Mouse (Mus musculus): ENCODE measurements around the gene Tgfbr3. TPM values are rescaled to one million over a fixed set of nuclear protein-coding genes. Genes with fewer than 3 reads are reported as not detected.

The Tgfbr3 gene
- polyA plus RNA-seq, 1 experiment: 0.71 TPM

- peak overlapping the region; percentile 10 for H3K4me3 ChIP-seq
- peak overlapping the region; percentile 91 for H3K4me2 ChIP-seq (ENCODE audit: low read depth)
- H3ac ChIP-seq (ENCODE audit: control insufficient read depth, insufficient read length): no peak overlapping the region
- H3K27me3 ChIP-seq (ENCODE audit: control insufficient read depth, insufficient read depth, insufficient read length): peaks cover 5% of the 10 kb centered on the region
- TF ChIP-seq MYOD1 (IDR thresholded peaks at IDR 0.05; ENCODE audit: control insufficient read depth in 1 of 3, insufficient read length in 2 of 3, low read depth in 2 of 3) (no peak), USF1 (IDR thresholded peaks at IDR 0.05; ENCODE audit: low read depth) (no peak), SRF (IDR thresholded peaks at IDR 0.05; ENCODE audit: control insufficient read depth, insufficient read length, low read depth) (no peak), CEBPB (IDR thresholded peaks at IDR 0.05; ENCODE audit: insufficient read depth, poor library complexity, severe bottlenecking) (no peak), POLR2A (IDR thresholded peaks at IDR 0.05; ENCODE audit: insufficient read length, low read depth) (no peak)
- no peaks in the 10 kb centered on the region for H3K36me3 ChIP-seq (ENCODE audit: control insufficient read depth, insufficient read depth)
- H3K79me2 ChIP-seq (ENCODE audit: control insufficient read depth, insufficient read depth): no peaks in the 10 kb centered on the region
These were observed 122.6 kb downstream of the Tgfbr3 start for GRCm38 (mm10) chr5:107166659-107167370.

DNA sequence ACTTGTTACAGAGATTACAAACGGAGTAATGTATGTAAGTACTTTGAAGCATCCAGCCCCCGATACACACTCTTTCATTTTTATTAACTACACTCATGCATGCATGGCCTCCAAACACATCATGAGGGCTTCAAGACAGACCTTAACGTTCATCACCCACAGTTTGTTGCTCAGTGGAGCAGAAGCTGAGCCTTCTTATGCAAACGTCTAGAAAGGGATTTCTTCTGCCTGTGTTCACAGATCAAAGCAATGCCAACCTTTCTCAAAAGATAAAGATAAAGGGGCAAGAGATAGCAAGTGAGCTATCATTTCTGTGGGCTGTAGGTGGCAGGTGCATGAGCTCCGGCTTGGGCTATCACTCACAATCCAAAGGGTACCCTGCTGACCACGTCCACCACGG is 123.7 kb downstream of the Tgfbr3 start:
- no peaks in the 10 kb centered on the region for H3K79me2 ChIP-seq (ENCODE audit: control insufficient read depth, insufficient read depth)
- no peak overlapping the region for H3K4me3 ChIP-seq
- H3ac ChIP-seq (ENCODE audit: control insufficient read depth, insufficient read length): no peak overlapping the region
- no peak for TF ChIP-seq MYOG (IDR thresholded peaks at IDR 0.05; ENCODE audit: control insufficient read depth in 1 of 3, insufficient read depth in 1 of 3, insufficient read length in 2 of 3, low read depth in 2 of 3)
- TF ChIP-seq MAX (IDR thresholded peaks at IDR 0.05; ENCODE audit: low read depth): no peak
- TF ChIP-seq E2F4 (IDR thresholded peaks at IDR 0.05; ENCODE audit: insufficient read depth): no peak
- no peak for TF ChIP-seq POLR2AphosphoS2 (IDR thresholded peaks at IDR 0.05; ENCODE audit: insufficient read length, low read depth)
- no peak for TF ChIP-seq REST (IDR thresholded peaks at IDR 0.05; ENCODE audit: insufficient read depth, insufficient read length)
- TF ChIP-seq CEBPB (IDR thresholded peaks at IDR 0.05; ENCODE audit: insufficient read depth, poor library complexity, severe bottlenecking): no peak
- no peak for TF ChIP-seq TCF12 (IDR thresholded peaks at IDR 0.05; ENCODE audit: insufficient read depth, poor library complexity, severe bottlenecking)
- TF ChIP-seq USF1 (IDR thresholded peaks at IDR 0.05; ENCODE audit: low read depth): no peak
- no peak for TF ChIP-seq POLR2A (IDR thresholded peaks at IDR 0.05; ENCODE audit: insufficient read length, low read depth)
- no peak for TF ChIP-seq MYOD1 (IDR thresholded peaks at IDR 0.05; ENCODE audit: control insufficient read depth in 1 of 3, insufficient read length in 2 of 3, low read depth in 2 of 3)
- TF ChIP-seq SRF (IDR thresholded peaks at IDR 0.05; ENCODE audit: control insufficient read depth, insufficient read length, low read depth): no peak
- TF ChIP-seq TCF3 (IDR thresholded peaks at IDR 0.05; ENCODE audit: insufficient read length, low read depth): no peak
- no peak overlapping the region for H3K4me2 ChIP-seq (ENCODE audit: low read depth)
- peaks cover 5% of the 10 kb centered on the region for H3K27me3 ChIP-seq (ENCODE audit: control insufficient read depth, insufficient read depth, insufficient read length)
- H3K36me3 ChIP-seq (ENCODE audit: control insufficient read depth, insufficient read depth): no peaks in the 10 kb centered on the region

GRCm38 (mm10) chr5:107165271-107165670 is 124.2 kb downstream of the Tgfbr3 start:
- Histone ChIP-seq H3K4me3 (no peak overlapping the region), H3ac (ENCODE audit: control insufficient read depth, insufficient read length) (no peak overlapping the region), H3K36me3 (ENCODE audit: control insufficient read depth, insufficient read depth) (no peaks in the 10 kb centered on the region), H3K27me3 (ENCODE audit: control insufficient read depth, insufficient read depth, insufficient read length) (peaks cover 5% of the 10 kb centered on the region), H3K79me2 (ENCODE audit: control insufficient read depth, insufficient read depth) (no peaks in the 10 kb centered on the region), H3K4me2 (ENCODE audit: low read depth) (no peak overlapping the region)
- TF ChIP-seq USF1 (IDR thresholded peaks at IDR 0.05; ENCODE audit: low read depth): no peak
- no peak for TF ChIP-seq MYOD1 (IDR thresholded peaks at IDR 0.05; ENCODE audit: control insufficient read depth in 1 of 3, insufficient read length in 2 of 3, low read depth in 2 of 3)
- TF ChIP-seq POLR2A (IDR thresholded peaks at IDR 0.05; ENCODE audit: insufficient read length, low read depth): no peak
- TF ChIP-seq MAX (IDR thresholded peaks at IDR 0.05; ENCODE audit: low read depth): no peak
- no peak for TF ChIP-seq SRF (IDR thresholded peaks at IDR 0.05; ENCODE audit: control insufficient read depth, insufficient read length, low read depth)
- no peak for TF ChIP-seq TCF3 (IDR thresholded peaks at IDR 0.05; ENCODE audit: insufficient read length, low read depth)
- TF ChIP-seq MYOG (IDR thresholded peaks at IDR 0.05; ENCODE audit: control insufficient read depth in 1 of 3, insufficient read depth in 1 of 3, insufficient read length in 2 of 3, low read depth in 2 of 3): no peak

DNA sequence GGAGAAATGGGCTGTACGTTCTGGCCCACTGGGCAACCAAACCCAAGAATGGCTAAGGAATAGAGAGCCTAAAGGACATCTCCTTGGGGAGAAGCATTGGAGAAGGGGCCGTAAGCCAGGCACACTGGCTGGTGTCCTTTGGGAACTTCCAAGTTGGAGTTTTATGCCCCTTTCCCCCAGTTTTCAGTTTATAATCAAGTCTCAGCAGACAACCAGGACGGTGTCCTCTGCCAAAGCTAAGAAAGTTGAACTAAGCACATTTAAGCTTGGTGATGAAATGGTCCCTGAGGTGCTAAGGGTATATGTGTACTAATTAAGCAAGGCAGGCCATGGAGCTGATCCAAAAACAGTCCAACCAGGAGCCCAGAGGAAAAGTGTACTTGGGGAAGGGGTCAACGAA is 124.6 kb downstream of the Tgfbr3 start:
- no peaks in the 10 kb centered on the region for H3K36me3 ChIP-seq (ENCODE audit: control insufficient read depth, insufficient read depth)
- no peaks in the 10 kb centered on the region for H3K79me2 ChIP-seq (ENCODE audit: control insufficient read depth, insufficient read depth)
- H3K4me3 ChIP-seq: no peak overlapping the region
- TF ChIP-seq POLR2AphosphoS2 (IDR thresholded peaks at IDR 0.05; ENCODE audit: insufficient read length, low read depth) (no peak), SRF (IDR thresholded peaks at IDR 0.05; ENCODE audit: control insufficient read depth, insufficient read length, low read depth) (no peak), TCF3 (IDR thresholded peaks at IDR 0.05; ENCODE audit: insufficient read length, low read depth) (no peak), MAX (IDR thresholded peaks at IDR 0.05; ENCODE audit: low read depth) (no peak), MYOG (IDR thresholded peaks at IDR 0.05; ENCODE audit: control insufficient read depth in 1 of 3, insufficient read depth in 1 of 3, insufficient read length in 2 of 3, low read depth in 2 of 3) (no peak), POLR2A (IDR thresholded peaks at IDR 0.05; ENCODE audit: insufficient read length, low read depth) (no peak)
- peaks cover 5% of the 10 kb centered on the region for H3K27me3 ChIP-seq (ENCODE audit: control insufficient read depth, insufficient read depth, insufficient read length)
- H3ac ChIP-seq (ENCODE audit: control insufficient read depth, insufficient read length): no peak overlapping the region
- H3K4me2 ChIP-seq (ENCODE audit: low read depth): no peak overlapping the region

DNA sequence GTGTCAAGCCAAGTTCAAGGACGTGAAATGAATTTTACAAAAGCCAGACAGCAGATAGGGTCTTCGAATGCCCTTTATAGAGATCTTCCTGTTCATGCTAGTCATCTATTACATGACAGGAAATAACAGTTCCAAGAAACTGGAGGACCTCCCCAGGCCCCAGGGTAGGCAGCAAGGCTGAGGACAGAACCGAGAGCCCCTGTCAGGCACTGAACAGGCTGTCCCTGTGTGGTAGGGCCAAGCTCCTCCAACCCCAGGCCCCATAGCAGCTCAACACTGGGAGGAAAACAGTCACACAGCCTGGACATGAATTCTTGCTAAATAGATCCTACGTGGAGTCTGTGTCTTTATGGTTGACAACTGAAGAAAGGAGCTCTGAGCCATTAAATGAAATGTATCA is 125.3 kb downstream of the Tgfbr3 start:
- Histone ChIP-seq H3ac (ENCODE audit: control insufficient read depth, insufficient read length) (no peak overlapping the region), H3K27me3 (ENCODE audit: control insufficient read depth, insufficient read depth, insufficient read length) (peaks cover 5% of the 10 kb centered on the region), H3K36me3 (ENCODE audit: control insufficient read depth, insufficient read depth) (no peaks in the 10 kb centered on the region), H3K4me2 (ENCODE audit: low read depth) (no peak overlapping the region), H3K79me2 (ENCODE audit: control insufficient read depth, insufficient read depth) (no peaks in the 10 kb centered on the region), H3K4me3 (no peak overlapping the region)
- TF ChIP-seq POLR2AphosphoS2 (IDR thresholded peaks at IDR 0.05; ENCODE audit: insufficient read length, low read depth): no peak
- no peak for TF ChIP-seq TCF12 (IDR thresholded peaks at IDR 0.05; ENCODE audit: insufficient read depth, poor library complexity, severe bottlenecking)
- no peak for TF ChIP-seq SRF (IDR thresholded peaks at IDR 0.05; ENCODE audit: control insufficient read depth, insufficient read length, low read depth)

All from myocyte (in vitro differentiated cells).